Mouse (Mus musculus): ENCODE data around the gene L1td1. TPM values are rescaled to one million over a fixed set of nuclear protein-coding genes. Genes with fewer than 3 reads are reported as not detected.
"Not testable (repeated sequence)": the region's sequence is repeated elsewhere in the genome, so short reads cannot be mapped to it uniquely, and the experiment has no call there.

The L1td1 gene
- polyA plus RNA-seq, 1 experiment from 2014 or later: 0.14 TPM

- Histone ChIP-seq H3K27me3 (ENCODE audit: control insufficient read depth, insufficient read depth, low read length) (no peaks in the 10 kb centered on the region), H3K4me2 (ENCODE audit: low read depth, low read length) (no peak overlapping the region), H3K4me3 (replicated peaks; ENCODE audit: low read length) (no peak overlapping the region), H3K9ac (ENCODE audit: low read length) (no peak overlapping the region), H3K4me1 (ENCODE audit: control insufficient read depth, insufficient read depth, low read length) (no peaks in the 10 kb centered on the region), H3K9me3 (replicated peaks; ENCODE audit: control insufficient read depth, low read length) (no peaks in the 10 kb centered on the region), H3K27ac (ENCODE audit: low read length) (no peak overlapping the region), H3K36me3 (ENCODE audit: control insufficient read depth, insufficient read depth, low read length) (0 out of 2 replicates have a peak, but pooled peaks cover 3% of the 10 kb centered on the region)
- WGBS: 90% methylated on average over 3 of the region's 3 CpGs
- no peak for ATAC-seq (ENCODE audit: insufficient read depth, low FRiP score)
Measured at GRCm38 (mm10) chr4:98700156-98700555, 26.4 kb upstream of the L1td1 start.

- H3K4me2 ChIP-seq (ENCODE audit: low read depth, low read length): no peak overlapping the region
- WGBS: 24% methylated on average over 12 of the region's 12 CpGs
- peak; percentile 48; the same call in 1 of the 2 replicates for ATAC-seq (ENCODE audit: insufficient read depth, low FRiP score)
- H3K4me1 ChIP-seq (ENCODE audit: control insufficient read depth, insufficient read depth, low read length): no peaks in the 10 kb centered on the region
- 0 out of 2 replicates have a peak, but pooled peaks cover 3% of the 10 kb centered on the region for H3K36me3 ChIP-seq (ENCODE audit: control insufficient read depth, insufficient read depth, low read length)
- H3K9me3 ChIP-seq (replicated peaks; ENCODE audit: control insufficient read depth, low read length): no peaks in the 10 kb centered on the region
- H3K4me3 ChIP-seq (replicated peaks; ENCODE audit: low read length): no peak overlapping the region
- H3K9ac ChIP-seq (ENCODE audit: low read length): peak overlapping the region; percentile 38; the same call in 1 of the 2 replicates
- H3K27ac ChIP-seq (ENCODE audit: low read length): 0 out of 2 replicates have a peak overlapping the region, but pooled peaks have one; percentile 39
- no peaks in the 10 kb centered on the region for H3K27me3 ChIP-seq (ENCODE audit: control insufficient read depth, insufficient read depth, low read length)
Measured at GRCm38 (mm10) chr4:98702201-98702894, 24.2 kb upstream of the L1td1 start.

DNA sequence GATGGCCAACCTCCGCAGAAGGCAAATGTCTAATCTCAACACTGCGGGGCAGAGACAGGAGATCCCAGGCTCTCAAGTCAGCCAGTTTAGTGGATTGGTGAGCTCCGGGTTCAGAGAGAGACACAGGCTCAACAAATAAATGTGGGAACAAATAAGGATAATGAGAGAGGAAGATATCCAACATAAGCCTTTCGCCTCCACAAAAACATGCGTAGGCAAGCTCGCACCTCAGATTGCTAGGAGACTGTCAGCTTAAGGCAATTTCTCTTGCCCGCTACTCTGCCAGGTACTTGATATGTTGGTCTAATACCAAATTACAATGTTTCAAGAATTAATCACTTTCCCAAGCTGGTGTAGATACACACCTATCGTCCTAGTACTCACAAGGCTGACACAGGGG lies 15.6 kb upstream of the L1td1 start:
- Histone ChIP-seq H3K4me1 (ENCODE audit: control insufficient read depth, insufficient read depth, low read length) (no peaks in the 10 kb centered on the region), H3K4me2 (ENCODE audit: low read depth, low read length) (no peak overlapping the region), H3K9me3 (replicated peaks; ENCODE audit: control insufficient read depth, low read length) (no peaks in the 10 kb centered on the region), H3K27me3 (ENCODE audit: control insufficient read depth, insufficient read depth, low read length) (no peaks in the 10 kb centered on the region), H3K36me3 (ENCODE audit: control insufficient read depth, insufficient read depth, low read length) (no peaks in the 10 kb centered on the region), H3K27ac (ENCODE audit: low read length) (no peak overlapping the region), H3K4me3 (replicated peaks; ENCODE audit: low read length) (no peak overlapping the region), H3K9ac (ENCODE audit: low read length) (no peak overlapping the region)
- ATAC-seq (ENCODE audit: insufficient read depth, low FRiP score): no peak
- WGBS: 93% methylated on average over 8 of the region's 8 CpGs

DNA sequence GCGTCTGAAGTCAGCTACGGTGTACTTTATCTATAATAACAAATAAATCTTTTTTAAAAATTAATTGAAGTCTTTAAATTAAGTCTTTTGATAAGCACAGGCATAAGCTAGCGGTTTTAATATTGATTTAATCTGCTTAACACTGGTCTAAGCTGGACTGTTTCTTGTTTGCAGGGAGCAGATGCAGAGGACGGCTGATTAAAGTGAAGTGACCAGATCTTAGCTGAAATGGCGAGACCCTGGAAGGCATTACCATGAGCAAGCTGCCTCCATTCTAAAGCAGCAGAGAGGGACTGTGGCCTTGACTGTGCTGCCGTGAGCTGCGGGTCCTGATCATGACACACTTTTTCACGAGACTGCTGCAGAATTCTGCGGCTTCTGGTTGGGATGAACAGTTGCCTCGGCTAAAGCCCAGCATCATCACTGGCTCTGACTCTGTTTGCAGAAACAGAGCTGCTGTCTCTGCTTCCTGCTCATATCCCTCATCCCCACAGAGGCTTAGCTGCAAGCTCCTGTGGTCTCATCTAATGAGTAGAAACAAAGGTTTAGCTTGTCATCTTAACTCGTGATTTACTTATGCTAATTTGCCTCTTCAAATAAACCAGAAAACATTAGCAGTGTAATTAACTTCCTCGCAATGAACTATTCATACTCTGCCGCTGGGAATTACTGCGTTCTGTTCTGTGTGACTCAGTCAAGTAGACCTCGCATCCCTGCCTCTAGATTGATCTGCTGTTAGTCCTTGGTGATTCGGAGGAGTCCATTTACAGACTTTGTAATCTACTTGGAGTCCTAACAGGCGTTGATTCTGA lies 8.6 kb upstream of the L1td1 start:
- no peak overlapping the region for H3K27ac ChIP-seq (ENCODE audit: low read length)
- 85% methylated on average over 17 of the region's 17 CpGs for WGBS
- no peak overlapping the region for H3K4me2 ChIP-seq (ENCODE audit: low read depth, low read length)
- H3K9me3 ChIP-seq (replicated peaks; ENCODE audit: control insufficient read depth, low read length): no peaks in the 10 kb centered on the region
- ATAC-seq (ENCODE audit: insufficient read depth, low FRiP score): no peak
- H3K4me3 ChIP-seq (replicated peaks; ENCODE audit: low read length): no peak overlapping the region
- H3K36me3 ChIP-seq (ENCODE audit: control insufficient read depth, insufficient read depth, low read length): peaks cover 6% of the 10 kb centered on the region; the same call in 1 of the 2 replicates
- no peaks in the 10 kb centered on the region for H3K4me1 ChIP-seq (ENCODE audit: control insufficient read depth, insufficient read depth, low read length)
- H3K9ac ChIP-seq (ENCODE audit: low read length): no peak overlapping the region
- H3K27me3 ChIP-seq (ENCODE audit: control insufficient read depth, insufficient read depth, low read length): no peaks in the 10 kb centered on the region

GRCm38 (mm10) chr4:98718547-98718917 lies 8.0 kb upstream of the L1td1 start:
- Histone ChIP-seq H3K9me3 (replicated peaks; ENCODE audit: control insufficient read depth, low read length) (no peaks in the 10 kb centered on the region), H3K9ac (ENCODE audit: low read length) (no peak overlapping the region), H3K4me2 (ENCODE audit: low read depth, low read length) (no peak overlapping the region), H3K4me1 (ENCODE audit: control insufficient read depth, insufficient read depth, low read length) (no peaks in the 10 kb centered on the region), H3K4me3 (replicated peaks; ENCODE audit: low read length) (no peak overlapping the region), H3K27me3 (ENCODE audit: control insufficient read depth, insufficient read depth, low read length) (no peaks in the 10 kb centered on the region), H3K36me3 (ENCODE audit: control insufficient read depth, insufficient read depth, low read length) (peaks cover 6% of the 10 kb centered on the region; the same call in 1 of the 2 replicates), H3K27ac (ENCODE audit: low read length) (no peak overlapping the region)
- WGBS: 83% methylated on average over 10 of the region's 10 CpGs
- ATAC-seq (ENCODE audit: insufficient read depth, low FRiP score): no peak

- 13% methylated on average over 8 of the region's 8 CpGs for WGBS
- Histone ChIP-seq H3K9ac (ENCODE audit: low read length) (no peak overlapping the region), H3K36me3 (ENCODE audit: control insufficient read depth, insufficient read depth, low read length) (peaks cover 6% of the 10 kb centered on the region; the same call in 1 of the 2 replicates), H3K27me3 (ENCODE audit: control insufficient read depth, insufficient read depth, low read length) (peaks cover 4% of the 10 kb centered on the region), H3K27ac (ENCODE audit: low read length) (no peak overlapping the region), H3K4me2 (ENCODE audit: low read depth, low read length) (no peak overlapping the region), H3K4me3 (replicated peaks; ENCODE audit: low read length) (no peak overlapping the region), H3K4me1 (ENCODE audit: control insufficient read depth, insufficient read depth, low read length) (no peaks in the 10 kb centered on the region), H3K9me3 (replicated peaks; ENCODE audit: control insufficient read depth, low read length) (no peaks in the 10 kb centered on the region)
- no peak for ATAC-seq (ENCODE audit: insufficient read depth, low FRiP score)
Measured at GRCm38 (mm10) chr4:98722454-98722853, 4.1 kb upstream of the L1td1 start.

- WGBS: 89% methylated on average over 1 of the region's 1 CpGs
- ATAC-seq (ENCODE audit: insufficient read depth, low FRiP score): not testable (repeated sequence)
Measured at GRCm38 (mm10) chr4:98724682-98725081, 1.9 kb upstream of the L1td1 start.

GRCm38 (mm10) chr4:98725439-98725838 lies 1.1 kb upstream of the L1td1 start:
- Histone ChIP-seq H3K27me3 (ENCODE audit: control insufficient read depth, insufficient read depth, low read length) (peaks cover 14% of the 10 kb centered on the region), H3K4me2 (ENCODE audit: low read depth, low read length) (no peak overlapping the region), H3K36me3 (ENCODE audit: control insufficient read depth, insufficient read depth, low read length) (no peaks in the 10 kb centered on the region), H3K9me3 (replicated peaks; ENCODE audit: control insufficient read depth, low read length) (no peaks in the 10 kb centered on the region), H3K4me3 (replicated peaks; ENCODE audit: low read length) (no peak overlapping the region), H3K9ac (ENCODE audit: low read length) (no peak overlapping the region), H3K4me1 (ENCODE audit: control insufficient read depth, insufficient read depth, low read length) (0 out of 2 replicates have a peak, but pooled peaks cover 7% of the 10 kb centered on the region), H3K27ac (ENCODE audit: low read length) (no peak overlapping the region)
- ATAC-seq (ENCODE audit: insufficient read depth, low FRiP score): no peak
- WGBS: 36% methylated on average over 4 of the region's 4 CpGs

More at GRCm38 (mm10) chr4:98724682-98725081, 1.9 kb upstream of the L1td1 start:
- H3K27ac ChIP-seq (ENCODE audit: low read length); H3K4me3 ChIP-seq (replicated peaks; ENCODE audit: low read length); H3K4me1 ChIP-seq (ENCODE audit: control insufficient read depth, insufficient read depth, low read length); H3K9me3 ChIP-seq (replicated peaks; ENCODE audit: control insufficient read depth, low read length); H3K36me3 ChIP-seq (ENCODE audit: control insufficient read depth, insufficient read depth, low read length); H3K4me2 ChIP-seq (ENCODE audit: low read depth, low read length); H3K9ac ChIP-seq (ENCODE audit: low read length): not testable (repeated sequence)
- H3K27me3 ChIP-seq (ENCODE audit: control insufficient read depth, insufficient read depth, low read length): peaks cover 14% of the 10 kb centered on the region

All from stomach, embryonic 16.5 days (tissue).